Mouse (Mus musculus) lung, adult 18-20 months (tissue): ENCODE measurements at regions not wholly inside any gene's neighbourhood (a gene's known extent, or its start where the extent isn't known, plus 50 kb on each side); places are given as distances from the start of the nearest gene placed in this dataset.
A peak's percentile ranks its signal among the peaks of the same experiment; 100 is the strongest.

ENCODE experiments used
- DNase-seq, 2 experiments: peaks; one replicate each; pipeline ENCODE4 v3.0.0; 2022; ENCODE audit warnings: mixed read lengths in 2 of 2

DNA sequence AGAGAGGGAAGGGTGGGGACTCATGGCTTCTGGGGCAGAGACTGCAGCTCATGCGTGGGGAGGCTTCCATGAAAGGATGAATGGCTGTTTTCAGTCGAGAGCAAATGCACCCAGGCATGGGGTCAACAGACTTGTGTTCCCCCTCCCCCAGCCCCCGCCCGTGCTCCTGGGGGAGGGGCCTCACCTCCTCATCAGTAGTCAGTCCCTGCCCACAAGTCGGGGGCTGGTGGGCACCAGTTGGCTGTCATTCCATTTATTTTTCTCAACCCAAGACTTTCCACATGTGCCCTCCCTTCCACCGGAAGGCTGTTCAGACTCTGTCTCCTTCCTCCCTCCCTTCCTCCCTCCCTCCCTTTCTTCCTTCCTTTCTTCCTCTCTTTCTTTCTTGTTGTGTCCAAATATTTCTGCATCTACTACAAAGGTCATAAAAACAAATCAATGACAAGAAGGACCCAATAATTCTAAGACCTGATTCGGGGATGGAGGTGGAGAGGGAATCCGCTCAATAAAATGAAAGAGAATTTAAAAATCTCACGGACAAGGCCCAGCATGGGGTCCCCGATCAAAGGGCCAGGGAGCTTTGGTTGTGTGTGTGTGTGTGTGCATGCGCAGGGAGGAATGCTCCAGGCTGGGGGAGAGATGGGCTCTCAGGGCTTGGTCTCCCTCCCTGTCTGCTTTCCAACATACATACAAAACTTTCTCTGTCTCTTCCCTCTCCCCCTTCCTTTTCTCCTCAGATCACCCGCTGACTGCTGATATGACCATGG is 57.7 kb downstream of the Rpl14 start:
- no peak for DNase-seq

DNA sequence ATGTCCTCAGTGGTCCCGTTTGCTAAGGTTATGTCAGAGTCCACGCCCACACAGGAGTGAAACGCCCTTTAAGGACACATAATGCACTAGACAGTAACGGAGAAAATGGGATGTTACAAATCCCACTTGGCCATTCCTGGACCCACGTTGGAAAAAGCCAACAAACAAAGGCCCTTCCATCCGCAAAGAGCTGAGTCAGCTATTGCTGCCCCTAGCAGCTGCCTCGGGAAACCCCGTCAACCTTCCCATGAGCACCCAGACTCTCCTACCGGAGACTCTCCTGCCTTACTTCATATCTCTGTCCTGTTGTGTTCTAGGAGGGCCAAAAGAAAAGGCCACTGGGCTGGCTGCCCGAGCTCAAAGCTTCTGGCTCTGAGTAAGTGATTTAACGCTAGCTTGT is 58.4 kb downstream of the Rpl14 start:
- DNase-seq, result no peak

DNA sequence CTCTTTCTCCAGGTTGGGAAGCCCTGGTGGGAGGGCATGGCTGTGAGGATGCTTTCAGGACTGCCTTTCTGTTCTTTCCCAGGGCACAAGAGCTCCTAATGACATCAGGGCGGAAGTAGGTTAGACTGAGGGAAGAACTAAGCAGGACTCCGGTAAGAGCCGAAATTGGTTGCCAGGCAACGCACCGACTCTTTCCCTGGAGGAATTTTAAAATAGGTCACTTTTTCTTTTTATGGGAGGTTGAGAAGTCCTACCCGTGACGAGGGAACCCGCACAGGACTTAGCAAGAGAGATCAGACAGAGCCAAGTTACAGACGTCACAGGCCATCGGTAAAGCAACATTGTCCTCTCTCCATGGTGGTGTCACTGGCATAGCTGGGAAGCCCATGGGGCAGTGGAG is 61.6 kb downstream of the Rpl14 start:
- no peak for DNase-seq

DNA sequence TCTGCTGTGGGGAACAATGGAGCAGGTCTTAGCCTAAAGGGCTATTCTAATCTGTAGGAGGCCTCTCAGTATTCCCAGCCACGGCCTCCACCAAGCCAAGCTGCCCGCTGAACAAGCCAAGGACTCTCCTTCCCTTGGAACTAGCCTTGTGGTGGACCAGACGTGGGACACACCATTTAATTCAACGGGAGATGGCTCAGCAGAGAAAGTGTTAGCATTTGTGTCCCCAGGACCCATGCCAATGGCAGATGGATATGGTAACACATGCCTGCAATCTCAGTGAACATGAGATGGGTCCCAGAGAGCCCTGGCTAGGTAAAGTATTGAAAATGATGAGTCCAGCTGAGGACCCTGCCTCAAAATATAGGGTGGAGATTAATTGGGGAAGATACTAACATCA is 71.4 kb downstream of the Rpl14 start:
- no peak for DNase-seq

DNA sequence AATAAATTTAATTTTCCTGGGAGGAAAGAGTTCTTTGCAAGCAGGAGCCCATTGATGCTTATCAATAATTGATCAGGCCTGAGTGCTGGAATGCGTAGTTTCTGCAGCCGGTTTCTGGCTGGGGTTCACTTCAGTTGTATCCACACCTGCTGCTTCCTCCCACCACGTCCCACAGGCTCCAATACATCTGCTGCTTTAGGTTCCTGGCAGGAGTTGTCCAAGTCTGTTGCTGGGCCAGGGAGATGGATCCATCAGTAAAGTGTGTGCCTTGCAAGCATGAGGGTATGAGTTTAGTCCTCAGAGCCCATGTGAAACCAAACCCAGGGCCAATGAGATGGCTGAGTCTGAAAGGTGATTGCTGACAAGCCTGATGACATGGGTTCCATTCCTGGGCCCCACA is 72.1 kb downstream of the Rpl14 start:
- no peak for DNase-seq

DNA sequence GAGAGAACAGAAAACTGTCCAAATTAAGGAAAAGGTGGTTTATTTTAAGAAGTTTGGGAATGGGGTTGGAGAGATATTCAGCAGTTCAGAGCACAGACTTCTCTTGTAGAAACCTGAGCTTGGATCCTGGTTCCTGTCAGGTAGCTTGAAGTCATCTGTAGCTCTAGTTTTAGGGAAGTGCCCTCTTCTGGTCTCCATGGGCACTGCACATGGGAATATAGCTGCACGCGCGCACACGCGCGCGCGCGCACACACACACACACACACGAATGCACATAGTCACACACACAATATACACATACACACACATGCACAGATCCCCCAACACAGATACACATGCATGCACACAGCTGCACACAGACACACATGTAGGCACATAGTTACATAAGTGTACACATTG is 74.5 kb downstream of the Rpl14 start:
- no peak for DNase-seq

DNA sequence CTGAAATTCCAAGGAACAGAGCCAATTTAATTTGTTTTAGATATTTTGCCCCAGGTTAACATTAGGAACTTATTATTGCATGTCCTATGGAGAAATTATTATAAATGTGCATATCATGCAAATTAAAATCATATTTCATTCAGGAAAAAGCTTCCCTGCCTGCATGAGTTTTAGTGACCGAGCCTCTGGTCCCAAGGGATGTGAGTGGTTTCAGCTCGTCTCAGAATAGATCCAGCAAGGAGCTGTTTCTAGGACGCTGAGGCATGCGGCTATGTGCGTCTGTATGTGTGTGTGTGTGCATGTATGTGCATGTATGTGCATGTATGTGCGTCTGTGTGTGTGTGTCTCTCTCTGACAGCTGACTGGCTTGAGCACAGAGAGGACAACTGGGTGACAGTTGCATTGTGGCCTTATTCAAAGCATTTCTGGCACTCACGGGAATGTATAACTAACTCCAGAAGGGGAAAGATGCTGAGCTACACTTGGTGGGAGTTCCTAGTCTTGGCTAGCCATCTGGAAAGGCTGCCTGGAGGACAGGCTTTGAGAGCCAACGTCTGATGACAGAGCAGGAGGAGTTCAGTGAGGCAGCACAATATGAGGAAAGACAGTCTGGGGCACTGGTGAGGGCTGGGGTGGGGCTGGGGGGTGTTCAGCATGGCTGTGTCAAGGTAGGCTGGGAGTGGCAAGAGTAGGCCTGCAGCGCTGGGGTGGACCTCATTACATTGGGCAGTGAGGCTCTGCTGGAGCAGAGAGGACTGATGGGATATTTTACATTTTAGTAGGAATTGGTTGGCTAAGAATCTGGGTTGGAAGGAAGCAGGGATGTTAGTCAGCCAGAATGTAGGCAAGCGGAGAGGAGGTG is 75.8 kb downstream of the Rpl14 start:
- DNase-seq, result no peak

DNA sequence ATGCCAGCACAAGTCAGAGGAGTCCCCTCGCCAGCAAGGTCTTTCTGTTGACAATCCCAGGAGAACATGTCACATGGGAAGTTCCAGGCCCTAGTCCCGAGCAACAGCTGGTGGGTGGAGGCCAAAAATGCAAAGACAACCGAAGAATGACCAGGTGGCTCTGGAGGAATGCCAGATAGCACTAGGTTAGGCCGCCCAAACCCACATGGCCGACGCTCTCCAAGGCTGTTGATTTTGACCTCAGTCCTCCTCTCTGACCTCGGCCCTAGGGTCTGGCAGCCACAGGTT is 76.4 kb downstream of the Rpl14 start:
- DNase-seq, result no peak

DNA sequence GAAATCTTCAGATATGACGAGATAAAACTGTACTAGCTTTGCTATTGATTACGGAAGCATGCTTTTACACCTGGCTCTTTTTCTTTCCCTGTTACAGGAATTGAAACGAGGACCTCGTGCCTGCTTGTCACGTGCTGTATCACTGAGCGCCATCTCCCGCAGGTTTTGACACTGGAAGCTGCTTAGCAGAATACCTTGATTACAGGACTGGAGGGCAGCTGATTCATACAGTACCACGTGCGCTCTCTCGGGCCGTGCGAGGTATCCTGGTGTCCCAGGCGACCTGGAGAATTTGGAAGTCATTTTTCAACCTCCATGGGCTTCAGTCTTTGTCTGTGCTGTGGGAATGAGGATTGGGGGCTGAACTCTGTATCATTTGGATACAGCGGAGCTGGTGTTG is 81.5 kb downstream of the Rpl14 start:
- DNase-seq, result no peak

DNA sequence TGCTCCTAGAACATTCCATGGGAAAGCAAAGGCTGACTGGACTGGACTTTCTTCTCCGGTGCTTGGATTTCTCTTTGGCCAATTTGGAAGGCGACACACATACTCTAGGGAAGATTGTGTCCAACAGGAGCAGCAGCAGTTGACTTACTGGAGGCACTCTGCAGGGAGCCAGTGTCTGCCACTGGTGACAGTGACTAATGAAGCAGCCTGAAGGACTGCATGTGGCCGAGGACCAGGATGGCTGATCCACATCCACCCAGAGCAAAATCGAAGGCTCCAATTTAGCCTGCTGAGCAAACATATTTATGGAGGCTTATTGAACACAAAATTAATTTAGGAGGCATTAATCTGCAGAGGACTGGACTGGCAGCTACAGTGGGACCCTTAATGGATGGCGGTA is 81.9 kb downstream of the Rpl14 start:
- no peak for DNase-seq

DNA sequence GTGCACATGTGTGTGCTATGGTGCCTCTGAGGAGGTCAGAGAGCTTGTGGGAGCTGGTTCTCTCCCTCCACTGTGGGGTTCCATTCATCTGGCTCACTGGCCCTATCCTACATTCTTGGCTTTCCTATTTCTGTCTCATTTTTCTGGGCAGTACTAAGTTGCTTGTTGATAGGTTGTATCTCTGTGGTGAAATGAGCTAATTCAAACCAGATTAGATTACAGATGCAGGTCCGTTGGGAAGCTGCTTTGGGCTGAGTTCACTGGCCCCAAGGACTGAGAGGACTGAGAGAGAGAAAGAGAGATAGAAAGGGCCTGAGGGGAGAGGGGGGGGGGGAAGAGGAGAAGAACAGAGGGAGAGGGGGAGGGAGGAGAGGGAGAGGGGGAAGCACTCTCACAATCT is 83.5 kb downstream of the Rpl14 start:
- DNase-seq, result no peak

DNA sequence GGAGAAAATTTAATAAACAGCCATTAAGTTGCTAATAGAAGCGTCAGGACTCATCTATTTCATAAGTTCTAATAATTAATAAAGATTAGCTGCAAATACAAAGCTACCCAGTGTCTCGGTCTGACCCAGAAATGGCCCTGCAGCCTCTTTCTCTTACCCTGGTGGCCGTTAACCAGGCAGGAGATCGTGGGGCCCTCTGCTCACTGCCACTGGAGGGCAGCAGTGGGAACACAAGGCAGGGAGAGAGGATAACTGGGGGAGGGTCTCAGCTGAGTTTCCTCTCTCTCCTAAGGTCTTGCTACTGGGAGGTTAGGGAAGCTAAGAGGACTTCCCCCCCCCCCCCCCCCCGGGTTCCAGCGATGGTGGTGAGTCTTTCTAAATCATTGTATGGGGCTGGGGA is 85.7 kb downstream of the Rpl14 start:
- peak in 1 of 2 experiments; percentile 25 for DNase-seq

DNA sequence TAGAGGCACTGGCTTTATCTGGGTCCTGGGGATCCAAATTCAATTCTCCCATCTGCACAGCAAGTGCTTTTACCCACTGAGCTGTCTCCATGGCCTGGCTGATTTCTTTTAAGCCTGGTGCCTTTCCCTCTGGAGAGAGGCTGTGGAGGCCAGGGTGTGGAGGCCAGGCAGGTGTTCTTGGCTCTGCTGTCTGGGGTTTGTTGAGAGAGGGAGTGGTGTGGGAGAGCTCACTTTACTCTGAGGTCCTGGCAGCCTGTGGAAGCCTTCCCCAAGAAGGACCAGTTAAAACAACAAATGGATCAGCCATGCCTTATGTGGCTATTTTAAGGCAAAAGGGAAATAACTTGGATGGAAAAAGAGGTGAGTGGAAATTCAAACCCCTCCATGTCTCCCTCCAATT is 86.5 kb downstream of the Rpl14 start:
- DNase-seq, result peak in 1 of 2 experiments; percentile 15

DNA sequence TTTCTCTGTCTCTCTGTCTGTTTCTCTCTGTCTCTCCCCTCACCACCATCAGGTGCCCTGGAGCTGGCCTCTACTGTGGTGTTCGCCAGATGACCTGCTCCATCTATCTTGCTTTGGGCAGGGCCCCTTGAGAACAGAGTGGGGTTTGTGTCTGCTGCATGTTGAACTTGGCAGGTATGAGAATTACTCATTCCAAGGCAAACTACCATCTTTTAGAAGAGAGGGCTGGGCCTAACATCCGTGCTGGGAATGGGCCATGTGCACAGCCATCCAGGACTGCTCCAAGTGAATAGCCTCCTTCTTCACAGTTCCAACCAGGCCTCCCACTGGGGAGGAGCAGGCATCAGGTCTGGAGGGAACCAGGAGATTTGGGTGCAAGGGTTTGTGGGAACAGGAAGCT is 87.3 kb downstream of the Rpl14 start:
- peak in 1 of 2 experiments; percentile 21 for DNase-seq

DNA sequence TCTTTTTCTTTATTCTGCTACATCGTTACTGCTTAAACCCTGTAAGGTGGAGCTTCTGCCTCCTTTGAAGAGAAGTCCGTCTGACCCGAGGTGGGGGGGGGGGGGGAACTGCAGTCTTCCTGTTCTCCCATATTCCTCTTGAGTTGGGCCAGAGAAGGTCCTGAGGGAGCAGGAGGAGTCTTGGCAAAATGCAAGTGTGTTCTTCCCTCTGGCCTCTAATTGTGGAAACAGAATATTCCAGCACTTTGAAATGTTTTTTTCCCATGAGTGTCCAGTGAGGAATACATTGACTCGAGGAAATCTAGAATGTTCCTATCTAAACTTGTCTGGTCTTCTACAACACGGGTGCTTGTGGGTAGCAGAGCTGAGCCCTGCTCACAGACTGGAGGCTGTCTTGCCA is 90.0 kb downstream of the Rpl14 start:
- DNase-seq, result no peak

DNA sequence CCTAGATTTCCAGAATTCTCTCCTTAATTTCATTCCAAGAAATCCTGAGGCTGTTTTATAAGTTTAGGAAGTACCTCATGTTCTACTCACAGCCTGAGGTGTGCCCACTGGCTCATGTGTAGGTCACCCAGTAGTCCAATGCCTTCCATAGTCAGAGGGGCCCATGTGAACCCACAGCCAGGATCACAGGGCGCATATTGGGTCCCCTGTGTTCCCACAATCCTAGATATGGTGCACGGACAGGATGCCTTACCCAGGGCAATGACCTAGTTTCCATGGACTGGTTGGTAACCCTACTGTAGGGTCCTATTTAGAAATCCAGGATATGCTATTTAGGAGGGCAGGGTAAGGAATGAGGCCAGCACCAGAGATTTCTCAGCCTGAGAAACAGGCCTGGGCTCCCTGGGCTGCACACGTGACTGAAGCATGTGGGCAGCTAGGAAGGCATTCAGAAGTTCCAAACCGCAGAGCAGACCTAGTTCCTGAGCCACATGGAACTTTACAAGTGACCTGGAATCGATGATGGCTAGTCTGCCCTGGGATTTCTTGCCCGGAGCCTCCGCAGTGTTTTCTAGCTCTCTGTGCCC is 90.5 kb downstream of the Rpl14 start:
- no peak for DNase-seq

DNA sequence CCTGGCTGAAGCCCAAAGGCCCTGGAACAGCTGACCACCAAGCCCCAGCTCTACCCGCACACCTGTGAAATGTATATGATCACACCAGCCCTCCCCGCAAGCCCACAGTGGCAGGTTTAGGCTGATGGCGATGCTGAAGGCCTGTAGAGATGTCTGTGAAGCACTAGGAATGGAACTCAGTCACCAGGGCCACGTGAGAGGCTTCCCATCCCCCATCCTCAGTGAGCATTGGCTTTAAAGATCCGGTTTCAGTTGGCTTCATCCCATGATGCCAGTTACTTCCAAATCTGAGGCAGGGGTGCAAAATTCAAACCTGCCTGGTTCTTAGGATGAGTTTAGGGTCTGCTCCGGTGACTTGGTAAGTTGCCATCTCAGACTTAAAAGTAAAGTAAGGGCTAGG is 91.9 kb downstream of the Rpl14 start:
- DNase-seq, result no peak

DNA sequence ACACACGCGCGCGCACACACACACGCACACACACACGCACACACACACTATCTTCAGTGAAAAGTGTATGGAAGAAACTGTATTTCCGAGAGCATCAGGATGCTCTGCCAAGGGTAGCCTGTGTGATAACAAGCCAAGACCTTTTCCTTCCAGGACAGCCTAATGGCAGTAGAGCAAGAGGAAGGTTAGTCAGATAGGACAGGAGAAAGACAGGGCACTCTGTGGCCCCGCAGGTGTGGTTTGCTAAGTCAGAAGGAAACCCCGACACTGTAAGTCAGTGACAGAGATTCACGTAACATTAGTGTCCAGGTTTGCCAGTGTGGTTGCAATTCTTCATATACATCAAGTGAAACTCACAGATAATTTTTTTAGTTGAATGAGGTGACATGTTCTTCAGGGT is 92.8 kb downstream of the Rpl14 start:
- no peak for DNase-seq

DNA sequence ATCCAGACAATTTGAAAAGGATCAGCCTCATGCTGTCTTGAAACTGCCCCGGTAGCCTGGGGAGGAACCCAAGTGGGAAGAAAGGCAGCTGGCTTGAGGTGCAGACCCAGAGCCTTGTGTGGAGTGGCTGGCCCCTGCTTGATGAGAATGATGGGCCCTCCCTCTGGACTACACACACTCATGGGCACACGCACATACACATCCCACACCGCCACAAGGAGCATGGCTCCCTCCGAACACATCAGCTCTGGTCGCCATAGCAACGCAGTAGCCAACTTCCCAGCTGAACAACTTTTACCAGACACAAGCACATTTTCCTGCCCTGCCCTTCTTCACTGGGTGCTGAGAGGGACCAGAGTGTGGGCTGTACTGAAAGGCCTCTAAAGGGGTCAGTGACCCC is 101.2 kb downstream of the Rpl14 start:
- DNase-seq, result no peak

DNA sequence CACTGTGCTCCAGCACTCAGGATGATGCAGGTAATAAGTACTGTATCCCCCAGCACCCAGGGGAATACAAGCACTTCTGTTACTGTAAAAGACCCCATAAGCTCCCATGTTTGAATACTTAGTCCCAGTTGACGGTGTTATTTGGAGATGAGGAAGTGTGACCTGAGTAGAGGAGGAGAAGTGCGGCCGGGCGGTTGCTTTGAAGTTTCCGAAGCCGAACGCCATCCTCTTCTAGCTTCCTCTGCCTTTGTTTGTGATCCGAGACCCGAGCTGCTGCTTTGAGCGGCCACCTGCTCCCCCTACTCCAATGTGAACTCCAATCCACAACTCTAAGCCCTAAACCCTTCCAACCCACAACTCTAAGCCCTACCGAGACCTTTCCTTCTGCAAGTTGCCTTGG is 103.6 kb downstream of the Rpl14 start:
- no peak for DNase-seq

DNA sequence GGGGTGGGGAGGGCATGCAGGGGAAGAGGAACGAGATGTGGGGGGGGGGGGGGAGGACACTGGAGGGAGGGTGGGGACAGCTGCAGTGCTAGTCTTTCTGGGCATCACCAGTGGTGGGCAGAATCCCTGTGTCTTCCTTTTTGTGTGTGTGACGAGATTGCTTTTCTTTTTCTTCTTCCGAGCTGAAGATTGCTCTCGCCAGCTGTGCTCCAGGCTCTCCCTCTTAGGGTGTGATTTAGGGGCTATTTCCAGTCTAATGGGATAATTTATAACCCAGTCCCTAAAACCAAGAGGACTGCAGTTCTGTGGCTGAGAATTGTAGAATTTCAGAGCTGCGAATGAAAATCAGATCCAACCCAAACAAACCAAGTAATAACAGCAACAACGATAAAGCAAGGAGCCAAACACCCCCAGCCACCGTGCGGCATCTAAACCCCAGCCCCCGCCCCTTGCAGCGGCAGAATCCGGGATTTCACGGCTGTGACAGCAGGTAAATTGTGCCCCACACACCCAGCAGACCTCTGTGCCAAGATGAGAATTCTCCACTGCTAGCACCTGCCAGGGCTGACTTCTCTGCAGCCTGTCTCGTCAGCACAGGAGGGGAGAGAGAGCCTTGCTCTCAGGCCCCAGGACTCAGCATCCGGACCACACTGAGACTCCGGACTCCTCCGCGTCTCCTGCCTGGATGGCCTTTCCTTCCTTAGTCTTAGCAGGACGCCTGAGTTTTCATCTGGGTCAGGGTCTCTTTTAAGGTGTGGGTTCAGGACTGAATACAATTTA is 104.3 kb downstream of the Rpl14 start:
- no peak for DNase-seq

DNA sequence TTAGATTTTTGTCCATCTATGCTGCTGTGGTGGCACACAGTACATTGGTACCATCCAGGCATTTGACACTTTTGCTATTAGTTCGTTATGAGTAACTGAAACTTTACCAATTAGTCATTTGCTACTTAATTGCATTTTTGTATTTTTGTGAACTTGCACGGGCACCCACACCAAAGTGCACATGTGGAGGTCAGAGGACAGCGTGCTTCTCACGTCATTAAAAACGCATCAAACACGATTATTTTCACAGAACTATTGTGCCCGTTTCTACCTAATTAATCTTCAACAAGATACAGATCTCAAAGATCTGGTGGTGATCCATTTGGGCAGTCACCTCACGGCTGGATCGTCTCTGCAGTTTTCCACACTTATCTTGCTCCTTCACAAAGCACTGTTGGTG is 105.1 kb downstream of the Rpl14 start:
- DNase-seq, result no peak

DNA sequence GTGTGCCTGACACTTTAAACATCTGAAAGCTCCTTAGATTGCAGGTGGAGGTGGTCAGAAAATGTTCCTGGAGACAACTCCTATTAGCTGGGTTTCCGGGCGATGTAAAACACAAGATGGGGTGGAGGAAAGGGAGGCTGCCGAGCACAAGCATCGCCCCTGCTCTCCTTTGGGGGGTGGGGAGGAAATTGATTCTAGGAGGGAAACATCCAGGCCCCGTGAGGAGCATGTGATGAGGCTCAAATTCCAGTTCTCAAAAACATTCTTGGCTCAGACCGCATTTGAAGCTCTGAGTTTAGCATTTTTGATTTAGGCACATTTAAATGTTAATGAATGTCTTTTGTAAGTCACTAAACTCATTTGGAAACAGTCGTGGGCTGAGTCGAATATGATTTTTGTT is 105.5 kb downstream of the Rpl14 start:
- DNase-seq, result no peak

DNA sequence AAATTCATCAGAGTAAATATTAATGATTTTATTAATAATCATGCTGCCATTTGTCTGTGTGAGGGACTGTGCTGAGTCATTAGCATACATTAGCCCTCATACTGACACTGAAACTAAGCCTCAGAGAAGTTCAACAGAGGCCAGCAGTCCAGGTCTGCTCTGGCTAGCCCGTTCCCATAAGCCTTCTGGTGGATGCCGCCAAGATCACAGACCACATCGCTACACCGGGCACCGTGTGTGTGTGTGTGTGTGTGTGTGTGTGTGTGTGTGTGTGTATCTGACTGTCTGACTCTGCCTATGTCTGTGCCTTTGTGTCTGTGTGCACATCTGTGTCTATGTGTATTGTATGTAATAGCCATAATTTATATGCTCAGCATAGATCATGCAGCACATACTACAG is 106.0 kb downstream of the Rpl14 start:
- DNase-seq, result no peak
